Comparison of ENCODE assay signal across 35 mouse cellular contexts in the genomic region with DNA sequence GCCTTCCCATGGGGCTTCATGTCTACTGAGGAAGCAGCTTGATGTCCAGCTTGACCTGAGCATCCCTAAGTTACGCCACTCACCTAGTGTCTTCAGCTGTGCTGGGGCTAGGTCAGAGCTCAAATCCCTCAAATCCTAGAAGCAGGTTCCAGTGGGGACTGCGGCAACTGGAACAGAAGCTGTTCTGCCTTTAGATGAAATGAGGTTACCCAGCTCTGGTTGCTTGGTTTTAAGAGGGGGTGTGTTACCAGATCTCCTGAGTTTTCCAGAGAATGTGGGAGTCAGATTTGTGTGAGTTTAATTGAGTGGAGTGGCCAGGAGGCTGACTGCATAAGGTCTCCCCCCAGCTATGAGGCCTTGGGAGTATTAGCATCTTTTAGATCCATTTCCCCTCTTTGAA. TPM values are rescaled to one million over a fixed set of nuclear protein-coding genes. Genes with fewer than 3 reads are reported as not detected.
"Had no signal": no experiment of that assay in that cellular context is flagged by ENCODE, and none has a peak within 500 bp of the region (broad histone marks: within the 10 kb centered on the region; RNA-seq: fewer than 3 reads in every experiment).

No protein-coding gene starts in this region.

- H3K27ac ChIP-seq: heart, embryonic 13.5 days; heart, embryonic 15.5 days; hindbrain, embryonic 10.5 days; hindbrain, embryonic 12.5 days; hindbrain, embryonic 13.5 days; hindbrain, embryonic 14.5 days; hindbrain, embryonic 15.5 days; hindbrain, postnatal 0 days; intestine, embryonic 15.5 days; kidney, embryonic 15.5 days; kidney, postnatal 0 days; layer of hippocampus, adult 2 months; left cerebral cortex, adult 2 months had no signal

- DNase-seq: heart, postnatal 10 days; heart, postnatal 14 days; heart, postnatal 36 days; heart, postnatal 4 days; kidney, adult 11 months; kidney, adult 18-20 months; kidney, adult 2 months; kidney, adult 8-10 months; kidney, adult 9 months; kidney, postnatal 10 days; kidney, postnatal 14 days; kidney, postnatal 25 days; kidney, postnatal 36 days; kidney, postnatal 4 days; layer of hippocampus, adult 9-11 months; layer of hippocampus, postnatal 36 days had no signal

- H3K4me1 ChIP-seq: hindbrain, embryonic 10.5 days; hindbrain, embryonic 12.5 days; hindbrain, embryonic 13.5 days; hindbrain, embryonic 15.5 days; intestine, embryonic 15.5 days; kidney, embryonic 15.5 days had no signal

- H3K27me3 ChIP-seq: heart, embryonic 13.5 days; heart, embryonic 15.5 days; hindbrain, embryonic 12.5 days; hindbrain, embryonic 13.5 days; hindbrain, embryonic 15.5 days; intestine, embryonic 15.5 days; kidney, embryonic 15.5 days had no signal

- H3K4me2 ChIP-seq: heart, embryonic 13.5 days; heart, embryonic 15.5 days; hindbrain, embryonic 12.5 days; hindbrain, embryonic 13.5 days; hindbrain, embryonic 14.5 days; hindbrain, embryonic 15.5 days; intestine, embryonic 15.5 days; kidney, embryonic 15.5 days had no signal

- H3K4me3 ChIP-seq: heart, embryonic 13.5 days; heart, embryonic 15.5 days; hindbrain, embryonic 10.5 days; hindbrain, embryonic 12.5 days; hindbrain, embryonic 13.5 days; hindbrain, embryonic 15.5 days; intestine, embryonic 15.5 days; kidney, embryonic 15.5 days; layer of hippocampus, adult 2 months; left cerebral cortex, adult 2 months had no signal

- H3K9me3 ChIP-seq: heart, embryonic 13.5 days; hindbrain, embryonic 12.5 days; hindbrain, embryonic 13.5 days; hindbrain, embryonic 15.5 days; intestine, embryonic 15.5 days; kidney, embryonic 15.5 days had no signal

- H3K9ac ChIP-seq: heart, embryonic 13.5 days; heart, embryonic 15.5 days; hindbrain, embryonic 12.5 days; hindbrain, embryonic 13.5 days; hindbrain, embryonic 14.5 days; hindbrain, embryonic 15.5 days; intestine, embryonic 15.5 days; kidney, embryonic 15.5 days had no signal

- H3K36me3 ChIP-seq: heart, embryonic 15.5 days; hindbrain, embryonic 10.5 days; hindbrain, embryonic 12.5 days; hindbrain, embryonic 13.5 days; hindbrain, embryonic 15.5 days; intestine, embryonic 15.5 days; kidney, embryonic 15.5 days had no signal

- ATAC-seq: hindbrain, embryonic 16.5 days; hindbrain, postnatal 0 days; inflammation-experienced regulatory T-cells, adult 6 months; intestine, embryonic 15.5 days; intestine, embryonic 16.5 days; intestine, postnatal 0 days had no signal

RNA-seq across cellular contexts. Expression of gene Fbxo40, which starts 11.1 kb away (rescaled TPM):
- polyA plus RNA-seq: hindbrain, embryonic 10.5 days; hindbrain, embryonic 11.5 days; hindbrain, embryonic 13.5 days; hindbrain, embryonic 15.5 days; intestine, embryonic 14.5 days; intestine, embryonic 15.5 days; intestine, embryonic 16.5 days had no signal
